Mouse (Mus musculus): ENCODE data around the gene Rsph1.

DNA sequence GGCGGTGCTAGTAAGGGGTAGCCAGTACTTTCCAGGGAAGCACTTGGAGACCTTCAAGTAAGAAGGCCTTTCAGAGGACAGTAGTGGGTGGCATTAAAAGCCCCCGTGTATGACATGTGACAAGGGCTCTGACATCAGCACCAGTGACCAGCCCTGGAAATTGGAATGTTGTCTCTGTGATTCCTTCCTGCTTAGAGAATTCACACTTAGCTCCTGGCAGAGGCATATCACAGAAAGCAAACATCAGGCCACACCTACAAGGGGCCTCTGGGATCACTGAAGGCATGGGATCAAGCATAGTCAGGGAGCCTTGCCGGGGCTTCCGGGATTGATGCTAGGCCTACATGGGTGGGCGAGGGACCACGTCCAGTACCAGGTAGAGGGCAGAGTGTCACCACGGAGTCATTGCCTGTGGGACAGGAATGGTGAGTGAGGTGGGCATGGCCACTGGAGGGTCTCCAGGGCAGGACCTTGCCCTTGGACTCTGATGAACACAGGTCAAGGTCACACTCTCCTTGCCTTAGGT is 31.2 kb upstream of the Rsph1 start:
- no peak for TF ChIP-seq CTCF (IDR thresholded peaks at IDR 0.05; ENCODE audit: low read depth, low read length)
- TF ChIP-seq POLR2A (IDR thresholded peaks at IDR 0.05; ENCODE audit: borderline replicate concordance, low read depth, low read length) = no peak
